Comparison of ENCODE assay signal across 26 mouse cellular contexts in the genomic region with DNA sequence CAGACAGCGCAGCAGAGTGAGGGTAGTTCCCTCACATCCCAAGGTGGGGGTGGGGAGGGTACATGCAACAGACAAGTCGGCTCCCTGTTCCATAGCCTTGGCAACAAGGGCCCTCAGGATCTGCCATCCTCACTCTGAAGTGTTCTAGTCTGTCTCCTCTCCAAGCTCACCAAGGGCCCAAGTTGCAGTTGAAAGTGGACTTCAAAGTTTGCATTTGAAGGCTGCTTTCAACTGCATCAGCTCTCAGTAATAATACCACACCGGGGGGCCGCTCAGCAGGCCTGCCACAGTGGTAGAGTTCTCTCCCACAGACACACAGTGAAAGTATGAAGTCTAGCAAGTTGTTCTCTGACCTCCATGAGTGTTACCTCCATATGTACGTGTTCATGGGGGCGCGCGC. TPM values are rescaled to one million over a fixed set of nuclear protein-coding genes. Genes with fewer than 3 reads are reported as not detected.
DNase-seq lines count a peak whose midpoint lies in the region; ATAC-seq and TF ChIP-seq lines count a peak whose summit lies in the region.
"Had no signal": no experiment of that assay in that cellular context is flagged by ENCODE, and none has a peak within 500 bp of the region (broad histone marks: within the 10 kb centered on the region; RNA-seq: fewer than 3 reads in every experiment).

No protein-coding gene starts in this region.

- H3K9me3 ChIP-seq in hindbrain, embryonic 10.5 days: no peaks in the 10 kb centered on the region
- no peaks in the 10 kb centered on the region for H3K9me3 ChIP-seq in hindbrain, embryonic 11.5 days (ENCODE audit: control insufficient read depth, low read length)
- H3K9me3 ChIP-seq in ES-Bruce4 (replicated peaks; ENCODE audit: control insufficient read depth, insufficient read depth, low read length, poor library complexity, severe bottlenecking): no peaks in the 10 kb centered on the region
- H3K9me3 ChIP-seq in ES-E14 (ENCODE audit: control insufficient read depth, insufficient read depth, low read depth, low read length): no peaks in the 10 kb centered on the region
- no peaks in the 10 kb centered on the region for H3K9me3 ChIP-seq in embryonic facial prominence, embryonic 11.5 days (replicated peaks; ENCODE audit: control insufficient read depth, low read length)
- H3K9me3 ChIP-seq: embryonic facial prominence, embryonic 13.5 days; heart, embryonic 15.5 days; hindbrain, embryonic 12.5 days had no signal

- H3K4me1 ChIP-seq in hindbrain, embryonic 10.5 days (replicated peaks): peaks cover 61% of the 10 kb centered on the region
- H3K4me1 ChIP-seq in hindbrain, embryonic 11.5 days (replicated peaks; ENCODE audit: control insufficient read depth, insufficient read depth, low read length): peaks cover 4% of the 10 kb centered on the region; the same call in 1 of the 2 replicates
- H3K4me1 ChIP-seq in ES-Bruce4 (ENCODE audit: control insufficient read depth, insufficient read depth, low read length) (peaks cover 17% of the 10 kb centered on the region), ES-E14 (ENCODE audit: control insufficient read depth in 2 of 2, insufficient read depth in 2 of 2, low read length in 2 of 2, poor library complexity in 1 of 2) (peaks cover 10 to 34% of the 10 kb centered on the region in 2 experiments; a peak in 3 of 4 replicates)
- H3K4me1 ChIP-seq in embryonic facial prominence, embryonic 11.5 days (ENCODE audit: control insufficient read depth, insufficient read depth, low read length): peaks cover 6% of the 10 kb centered on the region

- 0 out of 2 replicates have a peak, but pooled peaks cover 5% of the 10 kb centered on the region for H3K36me3 ChIP-seq in hindbrain, embryonic 10.5 days
- no peaks in the 10 kb centered on the region for H3K36me3 ChIP-seq in hindbrain, embryonic 11.5 days (ENCODE audit: control insufficient read depth, insufficient read depth, low read length)
- H3K36me3 ChIP-seq in ES-Bruce4 (ENCODE audit: control insufficient read depth, insufficient read depth, low read length, poor library complexity, severe bottlenecking) (no peaks in the 10 kb centered on the region), ES-E14 (ENCODE audit: control insufficient read depth, insufficient read depth, low read length, poor library complexity, severe bottlenecking) (no peaks in the 10 kb centered on the region)
- no peaks in the 10 kb centered on the region; the same call in 1 of the 2 replicates for H3K36me3 ChIP-seq in embryonic facial prominence, embryonic 11.5 days (replicated peaks; ENCODE audit: control insufficient read depth, insufficient read depth, low read depth, low read length)
- H3K36me3 ChIP-seq: heart, embryonic 15.5 days; hindbrain, embryonic 12.5 days had no signal

- no peak overlapping the region for H3K4me2 ChIP-seq in hindbrain, embryonic 11.5 days (replicated peaks; ENCODE audit: low read depth, low read length)
- H3K4me2 ChIP-seq in embryonic facial prominence, embryonic 11.5 days (ENCODE audit: low read depth, low read length): no peak overlapping the region
- H3K4me2 ChIP-seq: embryonic facial prominence, embryonic 13.5 days; heart, embryonic 11.5 days; heart, embryonic 15.5 days; hindbrain, embryonic 12.5 days had no signal

- no peak for TF ChIP-seq CTCF in ES-Bruce4 (IDR thresholded peaks at IDR 0.05; ENCODE audit: low read depth, low read length)

- H3K27ac ChIP-seq in hindbrain, embryonic 10.5 days: 0 out of 2 replicates have a peak overlapping the region, but pooled peaks have one; percentile 29
- H3K27ac ChIP-seq in hindbrain, embryonic 11.5 days (ENCODE audit: low read depth, low read length): no peak overlapping the region
- H3K27ac ChIP-seq in ES-Bruce4 (ENCODE audit: insufficient read depth, low read length) (peak overlapping the region; percentile 24), ES-E14 (ENCODE audit: insufficient read depth, low read depth, low read length, poor library complexity, severe bottlenecking) (peak overlapping the region; percentile 3; the same call in 1 of the 2 replicates)
- peak overlapping the region; percentile 35; the same call in 1 of the 2 replicates for H3K27ac ChIP-seq in embryonic facial prominence, embryonic 11.5 days (replicated peaks; ENCODE audit: low read depth, low read length)
- H3K27ac ChIP-seq: embryonic facial prominence, embryonic 13.5 days; heart, embryonic 15.5 days; hindbrain, embryonic 12.5 days had no signal

- DNase-seq in hindbrain, embryonic 10.5 days (ENCODE audit: low spot score): no peak
- DNase-seq in hindbrain, embryonic 11.5 days (ENCODE audit: low spot score): no peak
- no peak for DNase-seq in ES-E14 (ENCODE audit: low read depth, low spot score)
- no peak for DNase-seq in embryonic facial prominence, embryonic 11.5 days (ENCODE audit: low spot score)
- no peak for DNase-seq in layer of hippocampus, adult 8-10 months (ENCODE audit: low spot score in 2 of 2)
- DNase-seq in adrenal gland, adult (ENCODE audit: inconsistent age in 2 of 2, low spot score in 1 of 2): no peak
- DNase-seq in cerebellum, postnatal 4 days (ENCODE audit: low spot score in 2 of 2): no peak
- DNase-seq: adrenal gland, adult 2 months; adrenal gland, postnatal 25 days; cerebellum, adult 18-20 months; cerebellum, postnatal 10 days; embryo, embryonic 11 days; gastrocnemius, postnatal 10 days; heart, adult 18-20 months; heart, postnatal 14 days; kidney, adult 11 months had no signal

- in situ Hi-C loops in ES-E14 (cut with MboI; ENCODE audit: low sequenced_read_pairs in 2 of 2, unreplicated experiment in 2 of 2): no loop called here

- H3K9ac ChIP-seq in hindbrain, embryonic 11.5 days (ENCODE audit: low read depth, low read length): no peak overlapping the region
- H3K9ac ChIP-seq in ES-Bruce4 (ENCODE audit: low read depth, poor library complexity, severe bottlenecking) (no peak overlapping the region), ES-E14 (ENCODE audit: insufficient read depth, low read depth, low read length, poor library complexity, severe bottlenecking) (no peak overlapping the region)
- H3K9ac ChIP-seq in embryonic facial prominence, embryonic 11.5 days (replicated peaks; ENCODE audit: low read length): no peak overlapping the region
- H3K9ac ChIP-seq: heart, embryonic 15.5 days; hindbrain, embryonic 12.5 days had no signal

- H3K4me3 ChIP-seq in hindbrain, embryonic 10.5 days: no peak overlapping the region
- no peak overlapping the region for H3K4me3 ChIP-seq in hindbrain, embryonic 11.5 days (ENCODE audit: low read depth, low read length)
- H3K4me3 ChIP-seq in ES-Bruce4 (ENCODE audit: low read depth, low read length) (no peak overlapping the region), ES-E14 (ENCODE audit: insufficient read depth in 1 of 2, low read depth in 1 of 2, low read length in 2 of 2, poor library complexity in 1 of 2, severe bottlenecking in 1 of 2) (no peak overlapping the region)
- H3K4me3 ChIP-seq in embryonic facial prominence, embryonic 11.5 days (ENCODE audit: low read depth, low read length): no peak overlapping the region
- H3K4me3 ChIP-seq: embryonic facial prominence, embryonic 13.5 days; heart, embryonic 15.5 days; hindbrain, embryonic 12.5 days had no signal

- TF ChIP-seq POLR2A in ES-Bruce4 (IDR thresholded peaks at IDR 0.05; ENCODE audit: insufficient read depth, low read length): no peak

- no peaks in the 10 kb centered on the region for H3K27me3 ChIP-seq in hindbrain, embryonic 10.5 days (ENCODE audit: insufficient read depth, poor library complexity, severe bottlenecking)
- H3K27me3 ChIP-seq in hindbrain, embryonic 11.5 days (ENCODE audit: control insufficient read depth, insufficient read depth, low read length): no peaks in the 10 kb centered on the region
- no peaks in the 10 kb centered on the region for H3K27me3 ChIP-seq in ES-Bruce4 (ENCODE audit: control insufficient read depth, insufficient read depth, low read length, poor library complexity, severe bottlenecking)
- H3K27me3 ChIP-seq in embryonic facial prominence, embryonic 11.5 days (ENCODE audit: control insufficient read depth, insufficient read depth, low read length): no peaks in the 10 kb centered on the region
- H3K27me3 ChIP-seq: embryonic facial prominence, embryonic 13.5 days; heart, embryonic 15.5 days; hindbrain, embryonic 12.5 days had no signal

- 70% methylated on average over 8 of the region's 8 CpGs for WGBS in hindbrain, embryonic 10.5 days
- WGBS in hindbrain, embryonic 11.5 days: 66% methylated on average over 8 of the region's 8 CpGs
- WGBS in embryonic facial prominence, embryonic 11.5 days: 76% methylated on average over 8 of the region's 8 CpGs

- 0 out of 2 replicates have a peak, but pooled peaks have one; percentile 54 for TF ChIP-seq EP300 in ES-Bruce4 (IDR thresholded peaks at IDR 0.05; ENCODE audit: insufficient read depth, low read depth, low read length)

- ATAC-seq in hindbrain, embryonic 11.5 days (ENCODE audit: low FRiP score): no peak
- no peak for ATAC-seq in embryonic facial prominence, embryonic 11.5 days (replicated peaks; ENCODE audit: insufficient number of reproducible peaks, low FRiP score, low TSS enrichment, low read depth)
- ATAC-seq: activated CD4-positive, CD25-positive, alpha-beta regulatory T cell, adult 4 months; forebrain, embryonic 14.5 days; hindbrain, embryonic 16.5 days; inflammation-experienced regulatory T-cells, adult 6 months had no signal

TF ChIP-seq in ES-E14, 5 proteins besides CTCF, POLR2A, EP300 and RAD21:
- TF ChIP-seq HCFC1 (IDR thresholded peaks at IDR 0.05; ENCODE audit: borderline replicate concordance, insufficient read depth, low read length) (no peak), ZNF384 (IDR thresholded peaks at IDR 0.05; ENCODE audit: low read depth, low read length) (no peak), CHD2 (IDR thresholded peaks at IDR 0.05; ENCODE audit: low read depth, low read length) (no peak), ZC3H11A (IDR thresholded peaks at IDR 0.05; ENCODE audit: borderline replicate concordance, low read depth, low read length) (no peak), MAFK (IDR thresholded peaks at IDR 0.05; ENCODE audit: insufficient read depth, low read depth, low read length) (no peak)

RNA-seq across cellular contexts. Expression of gene Tcf7l1, which starts 35.3 kb away (rescaled TPM):
- polyA plus RNA-seq in hindbrain, embryonic 10.5 days (2016; fragmentation: Nextera tagmentation; extraction: Ambion mirVana): 23.7 and 25.1 TPM in 2 replicates
- polyA plus RNA-seq in hindbrain, embryonic 11.5 days (2014; fragmentation: Nextera tagmentation; extraction: Ambion mirVana): 15.2 and 17.0 TPM in 2 replicates
- 84.8 and 93.4 TPM in 2 replicates for polyA plus RNA-seq in ES-Bruce4 (2011; ENCODE audit: insufficient read depth, insufficient read length, low read depth, missing spikeins)
- total RNA-seq in ES-E14 (2012; rRNA removed): 12.5 and 14.5 TPM in 2 replicates
- 23.6 and 28.6 TPM in 2 replicates for polyA plus RNA-seq in embryonic facial prominence, embryonic 11.5 days (2014; fragmentation: Nextera tagmentation; extraction: Ambion mirVana)
- 1 to 10 TPM; 1.7 to 4.4 (median 3.8) TPM for total RNA-seq in layer of hippocampus, adult 8-10 months (2022)
- total RNA-seq: common myeloid progenitor, adult 5-6 weeks had no signal
